10 mouse cellular contexts compared by ENCODE assay signal in genomic region chr2:103931511-103931911, GRCm38 (mm10). TPM values are rescaled to one million over a fixed set of nuclear protein-coding genes. Genes with fewer than 3 reads are reported as not detected.
DNase-seq lines count a peak whose midpoint lies in the region.
"Had no signal": no experiment of that assay in that cellular context is flagged by ENCODE, and none has a peak within 500 bp of the region (broad histone marks: within the 10 kb centered on the region; RNA-seq: fewer than 3 reads in every experiment).

No protein-coding gene starts in this region.

- WGBS in heart, embryonic 10.5 days = 56% methylated on average over 7 of the region's 7 CpGs
- 81% methylated on average over 7 of the region's 7 CpGs for WGBS in embryonic facial prominence, embryonic 10.5 days

- no peak overlapping the region for H3K27ac ChIP-seq in heart, embryonic 10.5 days
- H3K27ac ChIP-seq in embryonic facial prominence, embryonic 10.5 days (replicated peaks) = no peak overlapping the region
- H3K27ac ChIP-seq: heart, embryonic 13.5 days had no signal

- H3K4me3 ChIP-seq in heart, embryonic 10.5 days = no peak overlapping the region
- H3K4me3 ChIP-seq in embryonic facial prominence, embryonic 10.5 days = no peak overlapping the region
- H3K4me3 ChIP-seq: heart, embryonic 13.5 days had no signal

- H3K4me1 ChIP-seq in heart, embryonic 10.5 days = peaks cover 22% of the 10 kb centered on the region
- H3K4me1 ChIP-seq in embryonic facial prominence, embryonic 10.5 days = peaks cover 26% of the 10 kb centered on the region

- H3K27me3 ChIP-seq in heart, embryonic 10.5 days (ENCODE audit: insufficient read depth, poor library complexity, severe bottlenecking) = no peaks in the 10 kb centered on the region
- H3K27me3 ChIP-seq in embryonic facial prominence, embryonic 10.5 days (replicated peaks; ENCODE audit: low read depth, poor library complexity, severe bottlenecking) = no peaks in the 10 kb centered on the region
- H3K27me3 ChIP-seq: heart, embryonic 13.5 days had no signal

- intact Hi-C loops in heart, postnatal 25 days (cut with DNase I) = no loop called here

- DNase-seq in heart, adult 18-20 months = peak; percentile 68 to 77
- DNase-seq in heart, embryonic 10.5 days (ENCODE audit: low spot score) = no peak
- DNase-seq in urinary bladder, adult 18-20 months (ENCODE audit: low spot score in 2 of 2) = peak; percentile 5 to 34
- DNase-seq in urinary bladder, postnatal 10 days (ENCODE audit: low spot score) = no peak
- DNase-seq in heart, postnatal 25 days (ENCODE audit: low spot score) = peak; percentile 41
- DNase-seq in urinary bladder, postnatal 25 days (ENCODE audit: low spot score) = peak; percentile 8
- no peak for DNase-seq in embryonic facial prominence, embryonic 10.5 days (ENCODE audit: low spot score)
- no peak for DNase-seq in layer of hippocampus, adult 9-11 months
- DNase-seq: lung, embryonic 14.5 days had no signal

- no peaks in the 10 kb centered on the region for H3K9me3 ChIP-seq in heart, embryonic 10.5 days
- H3K9me3 ChIP-seq in embryonic facial prominence, embryonic 10.5 days = no peaks in the 10 kb centered on the region
- H3K9me3 ChIP-seq: heart, embryonic 13.5 days had no signal

- no peaks in the 10 kb centered on the region for H3K36me3 ChIP-seq in heart, embryonic 10.5 days
- no peaks in the 10 kb centered on the region for H3K36me3 ChIP-seq in embryonic facial prominence, embryonic 10.5 days (replicated peaks)
- H3K36me3 ChIP-seq: heart, embryonic 13.5 days had no signal

RNA-seq across cellular contexts. Expression of gene Lmo2, which starts 26.3 kb away (rescaled TPM):
- 10 to 100 TPM; 21.6 to 26.0 TPM for total RNA-seq in heart, adult 18-20 months (2021)
- polyA plus RNA-seq in heart, embryonic 10.5 days (2016; fragmentation: Nextera tagmentation; extraction: Ambion mirVana) = 21.7 and 35.2 TPM in 2 replicates
- total RNA-seq in heart, postnatal 25 days (2021) = 10 to 100 TPM; 19.3 to 19.8 TPM
- 13.7 and 15.7 TPM in 2 replicates for polyA plus RNA-seq in embryonic facial prominence, embryonic 10.5 days (2016; fragmentation: Nextera tagmentation; extraction: Ambion mirVana)

Comparison
In these comparisons a context has a peak if more than half of its experiments do, and no peak if none do; other contexts are left out.
1. DNase-seq: peak in heart, adult 18-20 months (2 of 2), urinary bladder, adult 18-20 months (2 of 2), heart, postnatal 25 days (single experiment) and urinary bladder, postnatal 25 days (single experiment); none in heart, embryonic 10.5 days (single experiment), urinary bladder, postnatal 10 days (single experiment), embryonic facial prominence, embryonic 10.5 days (single experiment) and layer of hippocampus, adult 9-11 months (single experiment).